Mouse (Mus musculus): Measurements from ENCODE around the gene Cybc1.

Gene Cybc1

DNA sequence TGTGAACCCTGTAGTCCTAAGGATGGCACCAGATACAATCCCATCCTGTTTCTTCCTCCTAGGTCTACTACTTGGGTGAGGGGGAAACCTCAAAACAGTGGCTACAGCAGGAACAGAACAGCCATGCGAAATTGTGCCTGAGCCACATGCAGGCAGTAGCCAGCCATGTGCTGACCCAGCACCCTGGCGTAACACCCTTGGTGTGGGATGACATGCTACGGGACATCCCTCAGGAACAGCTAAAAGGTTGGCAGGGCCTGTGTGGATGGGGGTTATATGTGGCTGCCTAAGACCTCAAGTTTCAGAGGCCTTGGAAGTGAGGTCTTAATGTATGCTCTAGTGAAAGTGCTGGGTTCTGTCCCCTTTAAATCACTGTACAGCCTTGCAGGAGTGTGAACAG is 12.3 kb downstream of the Cybc1 start:
- DNase-seq (ENCODE audit: low read depth, low spot score): no peak

DNA sequence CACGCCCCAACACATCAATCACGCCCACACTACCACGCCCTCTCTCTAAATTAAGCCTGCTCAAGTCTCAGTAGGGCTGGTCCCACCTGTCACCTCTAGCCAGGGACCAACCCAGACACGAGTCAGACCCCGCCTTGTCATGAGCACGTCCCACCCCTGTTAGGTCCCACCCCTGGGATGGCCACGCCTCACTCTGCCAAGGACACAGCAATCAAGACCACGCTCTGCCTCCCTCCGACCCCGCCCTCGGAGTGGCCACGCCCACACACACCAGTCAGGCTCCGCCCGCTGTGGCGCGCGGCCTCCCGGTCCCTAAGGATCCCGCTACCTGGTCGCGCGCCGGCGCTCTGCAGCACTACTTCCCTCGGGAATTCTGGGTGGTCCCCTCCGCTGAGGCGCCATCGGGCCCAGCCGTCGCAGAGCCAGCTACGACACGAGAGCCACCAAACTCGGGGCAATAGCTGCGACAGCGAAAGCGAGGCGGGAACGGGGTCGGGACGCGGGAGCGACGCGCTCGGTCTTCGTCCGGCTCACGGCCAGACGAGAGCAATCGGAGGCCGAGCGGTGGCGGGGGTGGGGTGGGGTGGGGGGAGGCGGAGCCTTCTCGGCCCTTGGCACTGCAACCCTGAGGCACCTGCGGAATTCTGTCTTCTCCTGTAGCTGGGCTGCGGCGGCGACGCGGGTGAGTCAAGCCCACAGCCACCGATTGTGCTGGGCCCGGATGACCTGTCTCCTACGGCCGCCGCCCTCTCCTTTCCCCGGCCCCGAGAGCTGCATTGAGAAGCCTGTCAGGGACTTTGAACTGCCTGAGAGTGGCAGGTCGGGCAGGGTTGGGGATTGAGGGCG is 24.7 kb downstream of the Cybc1 start, which contains the start of the genes Hexdc and Ogfod3:
Gene Hexdc (plus strand): TSS at position 273 of the 846 bp plus-strand sequence.
Gene Ogfod3 (minus strand): TSS at position 551 of the 846 bp plus-strand sequence.
- peak; percentile 95 for DNase-seq (ENCODE audit: low read depth, low spot score)

DNA sequence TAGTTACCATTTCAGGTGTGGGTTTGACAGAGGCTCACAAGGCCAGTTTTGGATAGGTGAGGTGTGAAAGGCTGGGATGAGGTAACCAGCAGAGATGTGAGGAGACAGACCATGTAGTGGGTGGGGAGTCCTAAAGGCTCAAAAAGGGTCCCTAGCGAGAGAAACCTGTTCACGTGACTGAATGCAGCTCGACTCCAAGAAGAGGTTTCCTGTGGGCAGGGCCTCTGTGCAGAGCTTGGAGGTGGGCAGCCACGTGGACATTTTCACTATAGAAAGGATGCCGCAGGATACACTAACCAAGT is 25.3 kb downstream of the Cybc1 start:
- DNase-seq (ENCODE audit: low read depth, low spot score): peak; percentile 11

DNA sequence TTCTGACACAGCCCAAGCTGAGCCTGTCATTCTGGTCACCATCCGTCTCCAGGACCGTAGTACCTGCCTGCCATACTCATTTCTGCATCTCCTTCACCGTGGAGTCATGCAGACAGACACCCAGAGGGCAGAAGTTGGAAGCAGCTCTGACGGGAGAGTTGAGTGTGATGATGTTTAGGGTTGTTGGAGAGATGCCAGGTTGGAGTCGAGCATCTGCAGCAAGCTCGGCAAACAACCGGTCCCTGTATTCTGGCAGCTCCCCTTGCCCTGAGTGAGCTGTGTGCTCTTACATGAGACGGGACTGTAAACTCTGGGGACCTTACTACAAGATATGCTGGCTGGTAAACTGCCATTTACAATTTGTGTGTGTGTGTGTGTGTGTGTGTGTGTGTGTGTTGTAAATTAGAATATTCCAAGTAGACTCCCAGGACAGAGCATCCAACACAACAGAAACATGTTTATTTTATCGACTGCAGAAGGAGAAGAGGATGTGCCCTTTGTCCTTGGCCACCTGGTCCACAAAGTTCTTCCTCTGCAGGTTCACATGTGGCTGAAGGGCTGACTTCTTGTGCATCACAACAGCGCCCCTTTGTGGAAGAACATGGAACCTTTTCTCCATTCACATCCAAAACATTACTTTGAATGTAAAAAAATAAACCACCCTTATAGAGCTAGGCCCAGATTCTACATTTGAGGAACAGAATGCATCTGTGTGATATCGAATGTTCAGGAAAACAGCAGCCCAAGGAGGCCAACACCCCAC is 27.5 kb downstream of the Cybc1 start:
- DNase-seq (ENCODE audit: low read depth, low spot score): no peak

DNA sequence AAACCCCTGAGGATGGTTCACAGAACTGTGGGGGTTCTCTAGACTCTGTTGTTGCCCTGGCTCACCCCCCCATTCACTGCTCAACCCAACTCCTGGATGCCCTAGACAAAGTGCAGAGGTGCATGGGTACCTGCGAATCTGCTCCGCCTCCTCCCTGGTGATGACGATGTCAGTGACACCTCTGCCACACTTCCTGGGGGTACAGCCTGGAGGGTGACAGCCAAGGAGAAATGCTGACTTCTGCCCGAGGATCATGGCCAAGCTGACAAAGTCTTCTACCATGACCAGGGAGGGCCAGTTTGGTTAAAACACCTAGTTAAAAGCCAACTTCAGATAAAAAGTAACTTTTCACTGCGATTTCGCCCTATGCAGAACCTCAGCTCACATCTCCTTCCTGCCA is 28.3 kb downstream of the Cybc1 start:
- no peak for DNase-seq (ENCODE audit: low read depth, low spot score)

DNA sequence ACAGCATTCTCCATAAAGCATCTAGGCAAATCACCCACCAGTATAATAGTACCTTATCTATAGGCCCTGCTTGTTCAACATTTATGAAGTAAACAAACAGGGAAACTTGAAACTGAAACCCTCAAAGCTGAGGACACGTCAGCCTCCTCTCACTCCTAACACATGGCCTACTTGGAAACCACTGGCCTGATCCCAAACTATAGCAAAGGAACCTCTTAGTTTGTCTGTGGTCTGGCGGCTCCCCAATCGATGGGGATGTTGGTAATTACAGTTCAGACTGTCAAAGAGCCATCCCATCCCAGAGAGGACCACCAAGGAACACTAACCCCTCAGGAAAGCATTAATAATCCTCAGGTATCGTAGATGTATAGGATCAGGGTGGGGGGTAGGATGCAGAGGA is 29.3 kb downstream of the Cybc1 start:
- DNase-seq (ENCODE audit: low read depth, low spot score): no peak

DNA sequence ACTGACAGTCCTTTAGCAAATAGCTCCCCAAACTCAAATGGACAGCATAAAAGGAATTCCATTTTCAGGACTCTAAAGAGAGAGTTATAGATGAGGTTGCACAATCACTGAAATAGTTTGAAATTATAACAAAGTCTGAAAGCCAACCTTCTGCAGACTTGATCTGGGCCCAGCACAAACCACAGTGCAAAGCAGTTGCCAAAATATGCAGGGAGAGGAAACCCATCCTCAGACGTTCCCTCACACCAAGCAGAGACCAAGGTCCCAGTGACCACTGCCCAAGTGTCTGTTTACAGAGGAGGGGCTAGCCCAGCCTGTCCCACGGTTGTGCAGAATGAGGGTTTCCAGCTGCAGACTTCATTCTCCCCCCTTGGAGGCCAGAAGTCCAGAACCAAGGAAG is 30.5 kb downstream of the Cybc1 start:
- no peak for DNase-seq (ENCODE audit: low read depth, low spot score)

DNA sequence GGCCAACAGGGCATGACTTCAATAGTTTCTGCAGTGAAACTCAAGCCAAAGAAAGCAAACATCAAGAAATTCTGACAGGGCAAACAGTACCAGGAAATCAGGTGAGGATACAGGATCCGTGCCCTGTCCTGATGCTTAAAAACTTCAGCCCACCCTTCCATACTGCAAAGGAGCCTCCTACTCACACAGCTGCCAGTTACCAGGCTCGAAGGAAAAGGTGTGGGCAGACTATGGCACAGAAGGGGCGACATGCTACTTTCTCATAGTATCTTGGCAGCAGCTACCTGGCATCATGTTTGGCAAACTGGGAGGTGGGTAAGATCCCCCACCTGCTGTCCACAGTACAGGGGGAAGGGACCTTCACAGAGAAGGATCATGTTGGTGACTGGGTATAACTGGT is 35.7 kb downstream of the Cybc1 start:
- no peak for DNase-seq (ENCODE audit: low read depth, low spot score)

DNA sequence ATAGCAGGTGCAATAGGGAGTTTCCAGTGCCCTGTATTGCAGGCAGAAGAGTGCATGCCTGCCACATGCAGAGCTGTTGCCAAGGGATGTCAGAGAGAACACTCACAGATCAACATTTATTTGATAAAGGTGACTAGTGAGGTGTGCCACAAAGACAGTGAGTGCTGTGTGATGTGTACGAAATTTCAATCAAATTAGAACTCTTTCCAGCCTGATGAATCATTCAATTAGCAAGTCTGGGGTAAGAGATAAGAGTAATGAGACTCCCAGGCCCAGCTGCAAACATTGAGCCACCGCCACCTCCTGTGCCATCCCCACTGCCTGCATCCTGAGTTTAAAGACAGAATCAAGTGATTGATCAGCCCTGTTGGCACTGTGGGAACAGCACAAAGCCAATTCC is 36.4 kb downstream of the Cybc1 start:
- no peak for DNase-seq (ENCODE audit: low read depth, low spot score)

DNA sequence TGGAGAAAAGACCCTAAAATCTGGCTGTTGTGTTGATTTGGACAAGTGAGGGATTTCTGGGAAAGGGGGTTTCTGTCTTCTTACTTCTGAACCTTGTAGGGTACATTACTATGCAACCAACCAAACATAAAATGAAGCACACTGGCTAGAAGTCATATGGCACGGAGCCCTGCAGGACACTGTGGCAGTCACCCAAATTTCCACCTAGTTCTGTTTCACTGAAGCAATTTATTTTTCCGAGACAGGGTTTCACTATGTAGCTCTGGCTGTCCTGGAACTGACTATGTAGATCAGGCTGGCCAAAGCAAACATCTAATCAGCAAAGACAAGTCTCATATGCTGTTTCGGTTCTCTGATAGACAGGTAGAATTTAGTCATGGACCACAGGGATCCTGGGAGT is 39.4 kb downstream of the Cybc1 start:
- DNase-seq (ENCODE audit: low read depth, low spot score): no peak

DNA sequence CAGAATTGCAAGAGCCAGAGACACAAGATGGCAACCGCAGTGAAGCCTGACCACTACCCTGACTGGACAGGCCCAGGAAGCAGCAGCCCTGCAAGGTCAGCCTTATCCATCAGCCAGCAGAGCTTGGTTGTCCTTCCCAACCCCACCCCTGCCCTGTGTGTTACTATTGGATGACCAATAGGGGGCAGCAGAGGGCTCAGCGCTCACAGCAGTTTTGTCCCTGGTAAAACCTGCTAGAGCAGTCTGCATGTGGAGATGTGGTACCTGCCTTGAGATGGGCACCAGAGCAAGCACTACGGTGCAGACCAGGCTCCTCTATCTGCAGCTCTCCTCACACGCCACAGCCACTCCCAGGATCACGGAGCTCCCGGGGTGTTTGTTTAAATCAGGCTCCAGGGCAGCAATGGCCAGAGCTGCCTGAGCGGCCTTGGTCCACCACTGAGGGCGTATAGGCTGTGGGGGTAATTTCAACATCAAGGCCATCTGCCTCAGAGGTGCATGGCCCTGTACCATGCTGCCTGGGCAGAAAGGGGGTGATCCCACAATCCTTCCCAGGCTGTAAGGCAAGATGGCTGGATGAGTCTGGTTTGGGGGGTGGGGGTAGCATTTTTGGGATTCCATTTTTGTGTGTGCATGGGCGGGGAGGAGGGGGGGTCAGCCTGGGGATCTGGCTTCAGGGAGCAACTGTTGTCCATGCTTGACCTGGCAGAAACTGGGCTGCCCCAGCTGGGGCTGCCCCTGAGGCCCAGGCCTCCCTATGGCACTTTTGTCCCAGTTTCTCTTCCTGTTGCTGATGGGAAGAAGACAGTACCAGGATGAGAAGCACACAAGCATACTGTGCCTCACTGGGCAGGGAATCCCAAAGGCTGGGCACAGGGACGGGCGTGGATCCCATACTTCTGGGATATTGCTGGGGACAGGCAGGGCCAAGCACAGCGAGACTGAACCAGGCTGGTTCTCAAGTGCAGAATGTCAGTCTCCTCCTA is 52.5 kb downstream of the Cybc1 start:
- DNase-seq (ENCODE audit: low read depth, low spot score): peak; percentile 51

DNA sequence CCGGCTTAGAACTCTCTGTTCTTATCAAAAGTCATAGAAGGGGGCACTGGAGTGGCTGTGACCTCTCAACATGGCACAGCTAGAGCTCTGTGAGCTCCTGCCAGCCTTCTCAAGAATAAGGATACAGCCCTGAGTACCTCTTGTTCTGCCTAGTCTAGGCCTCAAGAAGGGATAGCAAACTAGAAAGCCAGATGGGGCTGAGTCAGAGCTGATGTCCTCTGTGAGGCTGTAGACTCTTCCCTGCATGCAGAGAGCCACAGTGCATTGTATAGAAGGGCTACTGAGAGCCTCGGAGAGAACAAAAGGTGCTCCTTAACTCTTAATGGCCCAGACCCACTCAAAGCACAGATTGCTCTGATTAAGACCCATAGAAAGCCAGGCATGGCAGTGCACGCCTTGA is 54.9 kb downstream of the Cybc1 start:
- DNase-seq (ENCODE audit: low read depth, low spot score): no peak

DNA sequence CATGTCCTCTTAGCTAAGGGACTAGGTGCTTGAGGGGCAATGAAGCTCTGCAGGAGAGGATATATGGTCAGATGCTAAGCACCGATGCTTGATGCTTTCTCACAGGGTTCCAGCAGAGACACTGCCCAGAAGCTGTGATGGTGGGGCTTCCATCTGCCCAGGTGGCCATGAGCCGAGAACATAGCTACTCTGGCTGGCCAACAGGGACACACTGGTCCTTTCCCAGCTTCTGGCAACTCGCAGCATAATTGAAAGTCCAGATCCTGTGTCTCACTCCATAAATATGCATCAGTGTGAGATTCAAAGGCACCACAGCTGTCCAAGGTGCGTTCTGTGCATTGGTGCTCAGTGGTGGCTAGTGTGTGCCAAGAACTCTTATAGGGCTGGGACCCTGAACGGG is 55.9 kb downstream of the Cybc1 start:
- no peak for DNase-seq (ENCODE audit: low read depth, low spot score)

Data from c-Kit-negative CD71-positive TER-119-positive erythroid progenitor cells, embryonic 14.5 days (primary cell).